Mouse (Mus musculus) T-helper 17 cell (primary cell): ENCODE results near the gene Ssbp4.

Experiments
- in situ Hi-C, 2 experiments: fragments of 300-600 bp; cut with MboI, MseI; formaldehyde crosslinking; loops; 1 replicate in 1 of 2; 2 replicates in 1 of 2; pipeline ENCODE4 v1.15.1; 2025; ENCODE audit warnings: high pct_unique_total_duplicates in 2 of 2

The Ssbp4 gene

GRCm38 (mm10) chr8:70595811-70596210 is 12.9 kb downstream of the Ssbp4 start:
- in situ Hi-C loops, result no loop called here

- in situ Hi-C loops, result no loop called here
These were observed 13.8 kb downstream of the Ssbp4 start for GRCm38 (mm10) chr8:70594621-70595564.

GRCm38 (mm10) chr8:70593961-70594609 is 14.6 kb downstream of the Ssbp4 start, which contains the start of gene Isyna1:
Isyna1 (plus strand) TSS chr8:70594373.
- in situ Hi-C loops, result no loop called here

GRCm38 (mm10) chr8:70593173-70593572 is 15.5 kb downstream of the Ssbp4 start:
- in situ Hi-C loops, result no loop called here

GRCm38 (mm10) chr8:70591569-70591968 is 17.1 kb downstream of the Ssbp4 start:
- in situ Hi-C loops, result no loop called here

- in situ Hi-C loops, result loop anchor here in 1 of 2 experiments (5.0 kb wide), 1 partner anchor 36 kb away; no protein-coding TSS in a partner anchor
These were observed 20.7 kb downstream of the Ssbp4 start for GRCm38 (mm10) chr8:70587955-70588354.

GRCm38 (mm10) chr8:70585258-70585652 is 23.4 kb downstream of the Ssbp4 start:
- in situ Hi-C loops, result loop anchor here in 1 of 2 experiments (5.0 kb wide), 1 partner anchor 33 kb away; no protein-coding TSS in a partner anchor

GRCm38 (mm10) chr8:70584606-70585257 is 23.9 kb downstream of the Ssbp4 start:
- in situ Hi-C loops, result loop anchor here in 1 of 2 experiments (5.0 kb wide), 1 partner anchor 32 kb away; no protein-coding TSS in a partner anchor

- in situ Hi-C loops, result no loop called here
These were observed 24.9 kb downstream of the Ssbp4 start for GRCm38 (mm10) chr8:70583476-70584387.

- in situ Hi-C loops, result no loop called here
These were observed 31.5 kb downstream of the Ssbp4 start for GRCm38 (mm10) chr8:70577207-70577606.

GRCm38 (mm10) chr8:70574915-70575314 is 33.8 kb downstream of the Ssbp4 start:
- in situ Hi-C loops, result no loop called here

- in situ Hi-C loops, result no loop called here
These were observed 34.4 kb downstream of the Ssbp4 start for GRCm38 (mm10) chr8:70574302-70574701.

- in situ Hi-C loops, result no loop called here
These were observed 37.7 kb downstream of the Ssbp4 start for GRCm38 (mm10) chr8:70570990-70571389.

GRCm38 (mm10) chr8:70570360-70570759 is 38.3 kb downstream of the Ssbp4 start:
- in situ Hi-C loops, result no loop called here

GRCm38 (mm10) chr8:70565561-70565960 is 43.1 kb downstream of the Ssbp4 start:
- in situ Hi-C loops, result no loop called here

GRCm38 (mm10) chr8:70564696-70565235 is 43.9 kb downstream of the Ssbp4 start:
- in situ Hi-C loops, result loop anchor here in 1 of 2 experiments (5.0 kb wide), 1 partner anchor 147 kb away; no protein-coding TSS in a partner anchor

- in situ Hi-C loops, result loop anchor here in 1 of 2 experiments (5.0 kb wide), 1 partner anchor 147 kb away; no protein-coding TSS in a partner anchor
These were observed 44.8 kb downstream of the Ssbp4 start for GRCm38 (mm10) chr8:70563763-70564387.

GRCm38 (mm10) chr8:70562802-70563201 is 45.9 kb downstream of the Ssbp4 start:
- in situ Hi-C loops, result loop anchor here in 1 of 2 experiments (5.0 kb wide), 1 partner anchor 146 kb away; no protein-coding TSS in a partner anchor

GRCm38 (mm10) chr8:70561809-70562535 is 46.7 kb downstream of the Ssbp4 start:
- in situ Hi-C loops, result loop anchor here in 1 of 2 experiments (5.0 kb wide), 1 partner anchor 145 kb away; no protein-coding TSS in a partner anchor
